Mouse (Mus musculus): ENCODE results near the gene Hist1h4c. TPM values are rescaled to one million over a fixed set of nuclear protein-coding genes. Genes with fewer than 3 reads are reported as not detected.
"Not testable (repeated sequence)": the region's sequence is repeated elsewhere in the genome, so short reads cannot be mapped to it uniquely, and the experiment has no call there.

The Hist1h4c gene
- total and polyA plus RNA-seq, 2 experiments from 2014 or later, result 4.6 to 1,400 TPM

- DNase-seq (ENCODE audit: low spot score), result no peak
- no peaks in the 10 kb centered on the region for H3K9me3 ChIP-seq (ENCODE audit: low read length)
- no peak for TF ChIP-seq CTCF (IDR thresholded peaks at IDR 0.05; ENCODE audit: low read depth)
- WGBS, result 49% methylated on average over 8 of the region's 8 CpGs
- no peak overlapping the region for H3K9ac ChIP-seq (replicated peaks; ENCODE audit: low read length)
- H3K27ac ChIP-seq, result no peak overlapping the region
- no peak overlapping the region for H3K4me2 ChIP-seq (ENCODE audit: low read depth, low read length)
- ATAC-seq, result no peak
- H3K36me3 ChIP-seq (ENCODE audit: insufficient read depth, low read length), result no peaks in the 10 kb centered on the region
- H3K4me1 ChIP-seq (ENCODE audit: insufficient read depth, low read length), result no peaks in the 10 kb centered on the region
- H3K27me3 ChIP-seq (ENCODE audit: insufficient read depth, low read length), result no peaks in the 10 kb centered on the region
- no peak overlapping the region for H3K4me3 ChIP-seq (ENCODE audit: low read length)
Observed at GRCm38 (mm10) chr13:23730479-23730878, 32.2 kb upstream of the Hist1h4c start.

- H3K27ac ChIP-seq, result no peak overlapping the region
- H3K9me3 ChIP-seq (ENCODE audit: low read length), result no peaks in the 10 kb centered on the region
- H3K4me3 ChIP-seq (ENCODE audit: low read length), result no peak overlapping the region
- no peak overlapping the region for H3K4me2 ChIP-seq (ENCODE audit: low read depth, low read length)
- no peak for TF ChIP-seq CTCF (IDR thresholded peaks at IDR 0.05; ENCODE audit: low read depth)
- H3K36me3 ChIP-seq (ENCODE audit: insufficient read depth, low read length), result no peaks in the 10 kb centered on the region
- no peak for ATAC-seq
- H3K9ac ChIP-seq (replicated peaks; ENCODE audit: low read length), result no peak overlapping the region
- H3K27me3 ChIP-seq (ENCODE audit: insufficient read depth, low read length), result no peaks in the 10 kb centered on the region
- H3K4me1 ChIP-seq (ENCODE audit: insufficient read depth, low read length), result no peaks in the 10 kb centered on the region
- 92% methylated on average over 5 of the region's 5 CpGs for WGBS
- no peak for DNase-seq (ENCODE audit: low spot score)
Observed at GRCm38 (mm10) chr13:23729706-23730105, 31.5 kb upstream of the Hist1h4c start.

GRCm38 (mm10) chr13:23729192-23729525, 30.9 kb upstream of the Hist1h4c start:
- Histone ChIP-seq H3K36me3 (ENCODE audit: insufficient read depth, low read length) (no peaks in the 10 kb centered on the region), H3K4me2 (ENCODE audit: low read depth, low read length) (no peak overlapping the region), H3K27me3 (ENCODE audit: insufficient read depth, low read length) (no peaks in the 10 kb centered on the region), H3K4me3 (ENCODE audit: low read length) (no peak overlapping the region), H3K4me1 (ENCODE audit: insufficient read depth, low read length) (no peaks in the 10 kb centered on the region), H3K9ac (replicated peaks; ENCODE audit: low read length) (no peak overlapping the region), H3K27ac (no peak overlapping the region), H3K9me3 (ENCODE audit: low read length) (no peaks in the 10 kb centered on the region)
- 91% methylated on average over 9 of the region's 9 CpGs for WGBS
- ATAC-seq, result no peak
- TF ChIP-seq CTCF (IDR thresholded peaks at IDR 0.05; ENCODE audit: low read depth), result no peak
- DNase-seq (ENCODE audit: low spot score), result no peak

GRCm38 (mm10) chr13:23728472-23729191, 30.4 kb upstream of the Hist1h4c start:
- H3K9ac ChIP-seq (replicated peaks; ENCODE audit: low read length), result no peak overlapping the region
- TF ChIP-seq CTCF (IDR thresholded peaks at IDR 0.05; ENCODE audit: low read depth), result no peak
- no peak for ATAC-seq
- no peaks in the 10 kb centered on the region for H3K36me3 ChIP-seq (ENCODE audit: insufficient read depth, low read length)
- no peaks in the 10 kb centered on the region for H3K9me3 ChIP-seq (ENCODE audit: low read length)
- H3K4me2 ChIP-seq (ENCODE audit: low read depth, low read length), result no peak overlapping the region
- H3K27me3 ChIP-seq (ENCODE audit: insufficient read depth, low read length), result no peaks in the 10 kb centered on the region
- DNase-seq (ENCODE audit: low spot score), result no peak
- H3K27ac ChIP-seq, result no peak overlapping the region
- no peak overlapping the region for H3K4me3 ChIP-seq (ENCODE audit: low read length)
- 71% methylated on average over 18 of the region's 18 CpGs for WGBS
- H3K4me1 ChIP-seq (ENCODE audit: insufficient read depth, low read length), result no peaks in the 10 kb centered on the region

- Histone ChIP-seq H3K4me3 (ENCODE audit: low read length) (no peak overlapping the region), H3K9me3 (ENCODE audit: low read length) (no peaks in the 10 kb centered on the region), H3K9ac (replicated peaks; ENCODE audit: low read length) (no peak overlapping the region), H3K4me1 (ENCODE audit: insufficient read depth, low read length) (no peaks in the 10 kb centered on the region), H3K27ac (no peak overlapping the region), H3K27me3 (ENCODE audit: insufficient read depth, low read length) (no peaks in the 10 kb centered on the region), H3K36me3 (ENCODE audit: insufficient read depth, low read length) (no peaks in the 10 kb centered on the region), H3K4me2 (ENCODE audit: low read depth, low read length) (no peak overlapping the region)
- ATAC-seq (no peak), DNase-seq (ENCODE audit: low spot score) (no peak)
- 36% methylated on average over 1 of the region's 1 CpGs for WGBS
- no peak for TF ChIP-seq CTCF (IDR thresholded peaks at IDR 0.05; ENCODE audit: low read depth)
Observed at GRCm38 (mm10) chr13:23725213-23725612, 27.0 kb upstream of the Hist1h4c start.

GRCm38 (mm10) chr13:23724239-23724638, 26.0 kb upstream of the Hist1h4c start:
- 67% methylated on average over 4 of the region's 4 CpGs for WGBS
- no peak overlapping the region for H3K9ac ChIP-seq (replicated peaks; ENCODE audit: low read length)

GRCm38 (mm10) chr13:23717593-23718245, 19.5 kb upstream of the Hist1h4c start:
- H3K9me3 ChIP-seq (ENCODE audit: low read length); H3K27me3 ChIP-seq (ENCODE audit: insufficient read depth, low read length); H3K4me2 ChIP-seq (ENCODE audit: low read depth, low read length); H3K36me3 ChIP-seq (ENCODE audit: insufficient read depth, low read length); ATAC-seq; H3K4me3 ChIP-seq (ENCODE audit: low read length); DNase-seq (ENCODE audit: low spot score); H3K9ac ChIP-seq (replicated peaks; ENCODE audit: low read length); H3K4me1 ChIP-seq (ENCODE audit: insufficient read depth, low read length); H3K27ac ChIP-seq: not testable (repeated sequence)
- 13% methylated on average over 2 of the region's 2 CpGs for WGBS

More at GRCm38 (mm10) chr13:23724239-23724638, 26.0 kb upstream of the Hist1h4c start:
- Histone ChIP-seq H3K9me3 (ENCODE audit: low read length) (no peaks in the 10 kb centered on the region), H3K4me3 (ENCODE audit: low read length) (no peak overlapping the region), H3K27ac (no peak overlapping the region), H3K36me3 (ENCODE audit: insufficient read depth, low read length) (no peaks in the 10 kb centered on the region), H3K4me1 (ENCODE audit: insufficient read depth, low read length) (no peaks in the 10 kb centered on the region), H3K4me2 (ENCODE audit: low read depth, low read length) (no peak overlapping the region), H3K27me3 (ENCODE audit: insufficient read depth, low read length) (no peaks in the 10 kb centered on the region)
- DNase-seq (ENCODE audit: low spot score) (no peak), ATAC-seq (no peak)
- TF ChIP-seq CTCF (IDR thresholded peaks at IDR 0.05; ENCODE audit: low read depth), result no peak

All from hindbrain, postnatal 0 days (tissue).